Mouse (Mus musculus) CH12.LX (cell line): ENCODE measurements around the gene Map4k1. TPM values are rescaled to one million over a fixed set of nuclear protein-coding genes. Genes with fewer than 3 reads are reported as not detected.

ENCODE experiments used
- DNase-seq: peaks from one replicate; pipeline ENCODE4 v3.0.0-alpha.2; 2013; ENCODE audit errors: extremely low read depth
- H3K27ac ChIP-seq: 2 replicates; pipeline ENCODE4 v1.5.1; 2012; ENCODE audit warnings: low read depth, mild to moderate bottlenecking, control low read depth, moderate library complexity; ENCODE audit not compliant: insufficient read depth
- H3K27me3 ChIP-seq: replicated peaks from 2 replicates; pipeline ENCODE3; 2012; ENCODE audit warnings: inconsistent platforms
- H3K36me3 ChIP-seq, 2 experiments: replicated peaks in 1 of 2; 2 replicates each; pipeline versions ENCODE3 to v1.6.1; 2012; ENCODE audit warnings: inconsistent platforms in 1 of 2, low read length in 1 of 2, mild to moderate bottlenecking in 1 of 2, mixed read lengths in 1 of 2, moderate library complexity in 1 of 2; ENCODE audit not compliant: control insufficient read depth in 1 of 2, insufficient read depth in 1 of 2
- H3K4me1 ChIP-seq, 2 experiments: 2 replicates each; pipeline ENCODE4 v1.6.1; 2012; ENCODE audit warnings: inconsistent platforms in 1 of 2, moderate library complexity in 1 of 2; ENCODE audit not compliant: insufficient read depth in 2 of 2, control insufficient read depth in 1 of 2
- H3K4me2 ChIP-seq: 2 replicates; pipeline ENCODE4 v1.6.1; 2012; ENCODE audit warnings: low read depth, mild to moderate bottlenecking, control low read depth; ENCODE audit not compliant: poor library complexity, insufficient read depth, severe bottlenecking
- H3K4me3 ChIP-seq, 3 experiments: fragments of 150-350 bp in 1 of 3; sonication (generic) in 1 of 3; replicated peaks in 1 of 3; 2 replicates each; pipeline versions ENCODE3 to v1.5.1; 2011 to 2012; ENCODE audit warnings: low read depth in 2 of 3, low read length in 2 of 3, mild to moderate bottlenecking in 2 of 3, moderate library complexity in 2 of 3, control low read depth in 1 of 3, improper control_type of control experiment in 1 of 3, inconsistent platforms in 1 of 3, mixed read lengths in 1 of 3; ENCODE audit not compliant: poor library complexity in 1 of 3
- H3K79me2 ChIP-seq: replicated peaks from 2 replicates; pipeline ENCODE4 v1.6.1; 2012; ENCODE audit warnings: mild to moderate bottlenecking, moderate library complexity; ENCODE audit not compliant: control insufficient read depth, poor library complexity, insufficient read depth, severe bottlenecking; ENCODE audit errors: extremely low read depth
- H3K9ac ChIP-seq: 2 replicates; pipeline ENCODE4 v1.6.1; 2012; ENCODE audit warnings: low read depth, mild to moderate bottlenecking, control low read depth, moderate library complexity; ENCODE audit not compliant: insufficient read depth
- H3K9me3 ChIP-seq: replicated peaks from 2 replicates; pipeline ENCODE3; 2012; ENCODE audit warnings: low read length, inconsistent platforms, mixed read lengths
- BHLHE40 ChIP-seq: IDR thresholded peaks from 2 replicates; pipeline ENCODE4 v1.6.1; 2011; ENCODE audit warnings: mild to moderate bottlenecking, low read depth, low read length, improper control_type of control experiment
- CHD2 ChIP-seq: IDR thresholded peaks from 2 replicates; pipeline ENCODE4 v1.6.1; 2011; ENCODE audit warnings: low read length, improper control_type of control experiment
- CTCF ChIP-seq, 2 experiments: IDR thresholded peaks in 1 of 2; conservative IDR thresholded peaks in 1 of 2; 2 replicates each; pipeline ENCODE4 v1.5.1; 2011 to 2012; ENCODE audit warnings: low read depth in 2 of 2, low read length in 2 of 2, improper control_type of control experiment in 1 of 2, inconsistent platforms in 1 of 2, mild to moderate bottlenecking in 1 of 2, moderate library complexity in 1 of 2
- E2F4 ChIP-seq: IDR thresholded peaks from 2 replicates; pipeline ENCODE4 v1.6.1; 2011; ENCODE audit warnings: low read depth, low read length, improper control_type of control experiment; ENCODE audit not compliant: insufficient replicate concordance
- EP300 ChIP-seq: IDR thresholded peaks from 2 replicates; pipeline ENCODE4 v1.6.1; 2011; ENCODE audit warnings: low read length, improper control_type of control experiment
- ETS1 ChIP-seq: conservative IDR thresholded peaks from 2 replicates; pipeline ENCODE4 v1.6.1; 2012; ENCODE audit warnings: low read depth, mild to moderate bottlenecking, inconsistent platforms, low read length, improper control_type of control experiment, moderate library complexity
- HCFC1 ChIP-seq: IDR thresholded peaks from 2 replicates; pipeline ENCODE4 v1.6.1; 2012; ENCODE audit warnings: low read depth, mild to moderate bottlenecking, inconsistent platforms, low read length, improper control_type of control experiment
- IRF4 ChIP-seq: IDR thresholded peaks from 2 replicates; pipeline ENCODE4 v1.6.1; 2014; ENCODE audit warnings: low read depth, mild to moderate bottlenecking, inconsistent platforms, low read length, improper control_type of control experiment
- JUN ChIP-seq: IDR thresholded peaks from 2 replicates; pipeline ENCODE4 v1.6.1; 2011; ENCODE audit warnings: low read depth, mild to moderate bottlenecking, low read length, improper control_type of control experiment, moderate library complexity; ENCODE audit not compliant: insufficient read depth
- MAFK ChIP-seq: IDR thresholded peaks from 2 replicates; pipeline ENCODE4 v1.6.1; 2011; ENCODE audit warnings: low read length, improper control_type of control experiment; ENCODE audit not compliant: insufficient replicate concordance
- MAX ChIP-seq: IDR thresholded peaks from 2 replicates; pipeline ENCODE4 v1.6.1; 2011; ENCODE audit warnings: low read length, improper control_type of control experiment
- MEF2A ChIP-seq: IDR thresholded peaks from 2 replicates; pipeline ENCODE4 v1.6.1; 2014; ENCODE audit warnings: low read depth, mild to moderate bottlenecking, inconsistent platforms, low read length, improper control_type of control experiment, borderline replicate concordance
- MXI1 ChIP-seq: IDR thresholded peaks from 2 replicates; pipeline ENCODE4 v1.6.1; 2011; ENCODE audit warnings: mild to moderate bottlenecking, low read depth, low read length, improper control_type of control experiment
- MYC ChIP-seq: IDR thresholded peaks from 2 replicates; pipeline ENCODE4 v1.6.1; 2011; ENCODE audit warnings: low read depth, mild to moderate bottlenecking, improper control_type of control experiment, low read length
- NELFE ChIP-seq: IDR thresholded peaks from 2 replicates; pipeline ENCODE4 v1.6.1; 2011; ENCODE audit warnings: low read depth, low read length, improper control_type of control experiment
- NRF1 ChIP-seq: IDR thresholded peaks from 2 replicates; pipeline ENCODE4 v1.6.1; 2014; ENCODE audit warnings: low read depth, mild to moderate bottlenecking, inconsistent platforms, low read length, improper control_type of control experiment, moderate library complexity
- PAX5 ChIP-seq: IDR thresholded peaks from 2 replicates; pipeline ENCODE4 v1.6.1; 2012; ENCODE audit warnings: low read length, inconsistent platforms, mixed read lengths
- POLR2A ChIP-seq: IDR thresholded peaks from 2 replicates; pipeline ENCODE4 v1.6.1; 2011; ENCODE audit warnings: low read depth, mild to moderate bottlenecking, improper control_type of control experiment, low read length
- POLR2AphosphoS2 ChIP-seq: IDR thresholded peaks from 2 replicates; pipeline ENCODE4 v1.6.1; 2011; ENCODE audit warnings: low read depth, low read length, improper control_type of control experiment
- RAD21 ChIP-seq: IDR thresholded peaks from 2 replicates; pipeline ENCODE4 v1.6.1; 2011; ENCODE audit warnings: low read depth, mild to moderate bottlenecking, low read length, improper control_type of control experiment, moderate library complexity
- SIN3A ChIP-seq: IDR thresholded peaks from 2 replicates; pipeline ENCODE4 v1.6.1; 2012; ENCODE audit warnings: low read length, improper control_type of control experiment, inconsistent platforms
- SMC3 ChIP-seq: IDR thresholded peaks from 2 replicates; pipeline ENCODE4 v1.6.1; 2011; ENCODE audit warnings: low read depth, low read length, improper control_type of control experiment
- TBP ChIP-seq: conservative IDR thresholded peaks from 2 replicates; pipeline ENCODE4 v1.6.1; 2011; ENCODE audit warnings: low read depth, low read length, improper control_type of control experiment
- USF2 ChIP-seq: conservative IDR thresholded peaks from 2 replicates; pipeline ENCODE4 v1.6.1; 2011; ENCODE audit warnings: low read depth, low read length, improper control_type of control experiment
- ZC3H11A ChIP-seq: IDR thresholded peaks from 2 replicates; pipeline ENCODE4 v1.6.1; 2012; ENCODE audit warnings: low read depth, mild to moderate bottlenecking, inconsistent platforms, low read length, improper control_type of control experiment
- ZKSCAN1 ChIP-seq: IDR thresholded peaks from 2 replicates; pipeline ENCODE4 v1.6.1; 2012; ENCODE audit warnings: low read depth, inconsistent platforms, low read length, improper control_type of control experiment, borderline replicate concordance
- ZMIZ1 ChIP-seq: IDR thresholded peaks from 2 replicates; pipeline ENCODE4 v1.6.1; 2012; ENCODE audit warnings: low read depth, mild to moderate bottlenecking, inconsistent platforms, low read length, improper control_type of control experiment
- ZNF384 ChIP-seq: IDR thresholded peaks from 2 replicates; pipeline ENCODE4 v1.6.1; 2012; ENCODE audit warnings: low read depth, low read length, improper control_type of control experiment, inconsistent platforms
- dilution Hi-C: fragments of 300-500 bp; cut with MboI; formaldehyde crosslinking; loops from 2 replicates; pipeline ENCODE4 v1.14.3; 2020; ENCODE audit warnings: low sequenced_read_pairs; ENCODE audit not compliant: extremely low pct_unique_long_range_greater_than_20kb, extremely low pct_ligation_motif_present
- in situ Hi-C: fragments of 300-500 bp; cut with MboI; formaldehyde crosslinking; loops from 3 replicates; pipeline ENCODE4 v1.14.3; 2019; ENCODE audit warnings: low sequenced_read_pairs, low pct_ligation_motif_present, low pct_unique_long_range_greater_than_20kb, mixed read lengths
- polyA plus RNA-seq: library from polyadenylated mRNA; unstranded; fragments of >175 nt; gene quantifications from 2 replicates; pipeline ENCODE4 v1.2.1, GENCODE M21; 2012; ENCODE audit warnings: low read depth; ENCODE audit not compliant: insufficient read length
- total RNA-seq, 2 experiments: library from RNA; depleted of rRNA; stranded (reverse); fragments of 300-350 nt in 1 of 2; fragments of >200 nt in 1 of 2; gene quantifications; 2 replicates each; pipeline ENCODE4 v1.2.3; 2012 to 2014

Map4k1 gene
- total and polyA plus RNA-seq, 3 experiments, result 114 to 395 (median 183) TPM

GRCm38 (mm10) chr7:28983849-28984248 is 2.0 kb downstream of the Map4k1 start:
- Histone ChIP-seq H3K27me3 (no peaks in the 10 kb centered on the region), H3K79me2 (peaks cover 59% of the 10 kb centered on the region), H3K4me2 (peak overlapping the region; percentile 70), H3K4me1 (peaks cover 21 to 39% of the 10 kb centered on the region in 2 experiments), H3K9me3 (no peaks in the 10 kb centered on the region), H3K27ac (peak overlapping the region; percentile 98; the same call in 1 of the 2 replicates), H3K4me3 (peak overlapping the region; percentile 84 to 99 (median 97)), H3K36me3 (peaks cover 44 to 55% of the 10 kb centered on the region in 2 experiments), H3K9ac (peak overlapping the region; percentile 94)
- no peak for DNase-seq
- in situ Hi-C loops, result no loop called here
- TF ChIP-seq POLR2AphosphoS2 (no peak), MXI1 (no peak), CTCF (conservative IDR thresholded peaks at IDR 0.05 in 1 of 2, IDR thresholded peaks at IDR 0.05 in 1 of 2; ENCODE audit: low read depth in 2 of 2, low read length in 2 of 2) (no peak), HCFC1 (no peak), ZNF384 (no peak), ZC3H11A (no peak), ZKSCAN1 (no peak), MYC (no peak), IRF4 (no peak), TBP (no peak), USF2 (no peak), RAD21 (no peak), POLR2A (no peak)
- dilution Hi-C loops, result no loop called here

DNA sequence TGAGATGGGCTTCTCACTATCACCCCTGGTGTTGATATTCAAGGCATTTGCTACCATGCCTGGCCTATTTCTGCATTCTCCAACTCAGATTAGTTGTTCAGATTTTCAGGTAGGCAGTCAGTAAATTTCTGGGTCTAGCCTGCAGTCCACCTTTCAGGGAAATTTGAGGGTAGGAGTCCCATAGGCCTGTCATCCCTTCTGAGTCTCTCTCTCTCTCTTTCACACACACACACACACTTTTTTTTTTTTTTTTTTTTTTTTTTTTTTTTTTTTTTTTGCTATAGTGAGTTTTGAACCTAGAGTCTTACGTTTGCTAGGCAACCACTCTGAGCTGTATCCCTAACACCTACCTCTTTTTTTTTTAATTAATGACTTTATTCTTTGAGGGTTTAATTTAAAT is 2.6 kb downstream of the Map4k1 start:
- dilution Hi-C loops, result no loop called here
- DNase-seq, result no peak
- H3K27me3 ChIP-seq, result no peaks in the 10 kb centered on the region
- no peak for TF ChIP-seq NELFE
- TF ChIP-seq ZNF384, result peak; percentile 94
- peaks cover 53% of the 10 kb centered on the region for H3K79me2 ChIP-seq
- peaks cover 21 to 35% of the 10 kb centered on the region in 2 experiments for H3K4me1 ChIP-seq
- H3K36me3 ChIP-seq, result peaks cover 44 to 55% of the 10 kb centered on the region in 2 experiments
- in situ Hi-C loops, result no loop called here
- peak overlapping the region; percentile 70 for H3K4me2 ChIP-seq
- peak overlapping the region; percentile 84 to 99 (median 97) for H3K4me3 ChIP-seq
- no peak overlapping the region for H3K27ac ChIP-seq
- H3K9me3 ChIP-seq, result no peaks in the 10 kb centered on the region
- peak overlapping the region; percentile 94 for H3K9ac ChIP-seq

DNA sequence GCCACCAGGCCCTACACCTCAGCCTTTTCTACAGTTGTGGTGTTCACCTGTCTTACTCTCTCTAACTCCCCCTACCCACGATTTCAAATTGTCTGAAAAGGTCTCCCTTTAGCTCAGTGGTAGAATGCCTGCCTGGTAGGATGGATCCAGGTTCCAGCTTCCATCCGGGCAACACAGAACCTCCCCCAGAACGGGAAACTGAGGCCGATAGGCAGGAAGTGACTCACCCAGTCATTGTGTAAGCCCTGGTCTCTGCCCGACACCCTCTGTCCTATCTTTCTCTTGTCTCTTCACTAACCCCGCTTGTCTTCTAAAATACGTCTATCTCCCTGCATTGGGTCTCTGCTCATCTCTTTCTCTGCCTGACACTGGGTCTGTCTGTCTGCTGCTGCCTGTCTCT is 3.4 kb downstream of the Map4k1 start:
- H3K4me1 ChIP-seq, result peaks cover 20 to 32% of the 10 kb centered on the region in 2 experiments
- no peaks in the 10 kb centered on the region for H3K9me3 ChIP-seq
- H3K79me2 ChIP-seq, result peaks cover 51% of the 10 kb centered on the region
- DNase-seq, result no peak
- TF ChIP-seq MEF2A (no peak), E2F4 (no peak), PAX5 (no peak), USF2 (no peak), SMC3 (no peak), MAFK (no peak), EP300 (no peak), TBP (no peak), HCFC1 (no peak), MXI1 (no peak), SIN3A (no peak), NRF1 (no peak), CHD2 (no peak), BHLHE40 (no peak), JUN (no peak), ZMIZ1 (no peak), MAX (no peak), ETS1 (no peak)
- no peaks in the 10 kb centered on the region for H3K27me3 ChIP-seq
- in situ Hi-C loops, result loop anchor here (5.0 kb wide), 1 partner anchor 37 kb away; no protein-coding TSS in a partner anchor
- peak overlapping the region; percentile 39 to 58 (median 53) for H3K4me3 ChIP-seq
- dilution Hi-C loops, result no loop called here
- H3K27ac ChIP-seq, result peak overlapping the region; percentile 36; the same call in 1 of the 2 replicates
- peak overlapping the region; percentile 85 for H3K4me2 ChIP-seq
- peak overlapping the region; percentile 62 for H3K9ac ChIP-seq
- H3K36me3 ChIP-seq, result peaks cover 51 to 58% of the 10 kb centered on the region in 2 experiments
